Mouse (Mus musculus) ES-E14 (cell line): ENCODE results near the gene Myl6b.

Experiments
- CHD2 ChIP-seq: IDR thresholded peaks from 2 replicates; pipeline ENCODE4 v1.6.1; 2014; ENCODE audit warnings: mild to moderate bottlenecking, low read depth, low read length, inconsistent platforms
- HCFC1 ChIP-seq: IDR thresholded peaks from 2 replicates; pipeline ENCODE4 v1.6.1; 2012; ENCODE audit warnings: low read length, inconsistent platforms, borderline replicate concordance; ENCODE audit not compliant: insufficient read depth
- MAFK ChIP-seq: IDR thresholded peaks from 2 replicates; pipeline ENCODE4 v1.6.1; 2014; ENCODE audit warnings: mild to moderate bottlenecking, low read depth, low read length, inconsistent platforms; ENCODE audit not compliant: insufficient read depth
- ZNF384 ChIP-seq: IDR thresholded peaks from 2 replicates; pipeline ENCODE4 v1.6.1; 2012; ENCODE audit warnings: low read depth, low read length, inconsistent platforms

DNA sequence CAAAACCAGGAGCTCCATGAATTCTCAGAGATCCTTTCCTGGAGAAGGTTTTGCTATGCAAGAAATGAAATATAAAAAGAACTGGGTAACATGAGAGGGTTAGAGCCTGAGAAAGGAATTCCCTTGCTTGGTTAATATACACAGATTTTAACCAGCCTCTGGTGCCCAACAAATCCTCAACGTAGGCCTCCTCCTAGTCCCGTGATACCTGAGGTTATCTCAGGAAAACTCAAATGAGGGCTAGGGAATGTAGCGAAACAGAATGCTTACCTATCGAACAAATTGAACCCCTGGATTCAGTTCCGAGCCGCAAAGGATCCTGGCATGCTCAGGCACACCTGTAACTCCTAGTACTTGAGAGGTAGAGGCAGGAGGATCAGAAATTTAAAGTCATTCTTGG, 40.8 kb downstream of the Myl6b start:
- TF ChIP-seq CHD2 (no peak), ZNF384 (no peak), MAFK (no peak), HCFC1 (no peak)
